Mouse (Mus musculus) heart, embryonic 13.5 days (tissue): ENCODE results near the gene Fbxl3. TPM values are rescaled to one million over a fixed set of nuclear protein-coding genes. Genes with fewer than 3 reads are reported as not detected.

ENCODE experiments used
- polyA plus RNA-seq: library from polyadenylated mRNA; unstranded; fragments of >200 nt; fragmentation: Nextera tagmentation; extraction: Ambion mirVana; gene quantifications from 2 replicates; pipeline ENCODE4 v1.2.1, GENCODE M21; 2015

Fbxl3 gene
- polyA plus RNA-seq, 1 experiment from 2014 or later, result 18.8 TPM

Other genes with a start within 250 kb of the Fbxl3 start
- gene Kctd12, start 116.9 kb downstream of the Fbxl3 start, polyA plus RNA-seq, result 3.8 and 6.9 TPM in 2 replicates
- gene Acod1, start 52.6 kb downstream of the Fbxl3 start, polyA plus RNA-seq, result 0.13 TPM in 1 of 2 replicates, not detected in the other
- gene Cln5, start 29.4 kb downstream of the Fbxl3 start, polyA plus RNA-seq, result 24.6 and 29.4 TPM in 2 replicates
- 9.6 and 11.4 TPM in 2 replicates for gene Mycbp2, start 247.2 kb upstream of the Fbxl3 start, polyA plus RNA-seq